Mouse (Mus musculus) lung, embryonic 16.5 days (tissue): ENCODE results near the gene Ovol1. TPM values are rescaled to one million over a fixed set of nuclear protein-coding genes. Genes with fewer than 3 reads are reported as not detected.

ENCODE experiments used
- ATAC-seq: fragments of 200-750 bp; cut with Nextera tagmentation; 2 replicates; pipeline ENCODE4 v1.8.0; 2017; ENCODE audit warnings: low read depth, mild to moderate bottlenecking, moderate library complexity
- H3K27ac ChIP-seq: fragments of 300-500 bp; sonication (generic); 2 replicates; pipeline ENCODE4 v1.5.1; 2014; ENCODE audit warnings: mild to moderate bottlenecking, control low read depth, low read length
- H3K27me3 ChIP-seq: fragments of 300-500 bp; sonication (generic); 2 replicates; pipeline ENCODE4 v1.6.1; 2014; ENCODE audit warnings: low read depth, low read length, mixed read lengths; ENCODE audit not compliant: control insufficient read depth, insufficient read depth
- H3K36me3 ChIP-seq: fragments of 300-500 bp; sonication (generic); 2 replicates; pipeline ENCODE4 v1.6.1; 2014; ENCODE audit warnings: low read length; ENCODE audit not compliant: control insufficient read depth, insufficient read depth
- H3K4me1 ChIP-seq: fragments of 300-500 bp; sonication (generic); replicated peaks from 2 replicates; pipeline ENCODE4 v1.6.1; 2014; ENCODE audit warnings: low read length, mixed read lengths; ENCODE audit not compliant: control insufficient read depth, insufficient read depth
- H3K4me2 ChIP-seq: fragments of 300-500 bp; sonication (generic); 2 replicates; pipeline ENCODE4 v1.6.1; 2014; ENCODE audit warnings: low read depth, low read length, control low read depth
- H3K4me3 ChIP-seq: fragments of 300-500 bp; sonication (generic); 2 replicates; pipeline ENCODE4 v1.5.1; 2014; ENCODE audit warnings: mild to moderate bottlenecking, low read length, control low read depth
- H3K9ac ChIP-seq: fragments of 300-500 bp; sonication (generic); 2 replicates; pipeline ENCODE4 v1.6.1; 2014; ENCODE audit warnings: low read length, control low read depth
- H3K9me3 ChIP-seq: fragments of 300-500 bp; sonication (generic); 2 replicates; pipeline ENCODE4 v1.6.1; 2016; ENCODE audit warnings: low read length; ENCODE audit not compliant: control insufficient read depth
- whole genome bisulfite sequencing: fragments of 180-500 bp; shearing (Covaris S2); extraction: QIAGEN DNeasy Blood & Tissue Kit; methylation state at CpG from one replicate; pipeline ENCODE4 v1.1.7; 2014; 5-methylcytosine and 5-hydroxymethylcytosine counted together
- polyA plus RNA-seq: library from polyadenylated mRNA; unstranded; fragments of >200 nt; fragmentation: Nextera tagmentation; extraction: Ambion mirVana; gene quantifications from 2 replicates; pipeline ENCODE4 v1.2.1, GENCODE M21; 2015

Ovol1 gene
- polyA plus RNA-seq, 1 experiment from 2014 or later = 2.6 TPM

GRCm38 (mm10) chr19:5515840-5516777, 44.3 kb downstream of the Ovol1 start:
- Histone ChIP-seq H3K27me3 (no peaks in the 10 kb centered on the region), H3K9ac (no peak overlapping the region), H3K4me2 (no peak overlapping the region), H3K27ac (no peak overlapping the region), H3K36me3 (no peaks in the 10 kb centered on the region), H3K4me1 (peaks cover 15% of the 10 kb centered on the region), H3K9me3 (no peaks in the 10 kb centered on the region), H3K4me3 (no peak overlapping the region)
- ATAC-seq = no peak
- 85% methylated on average over 7 of the region's 7 CpGs for WGBS

- H3K9ac ChIP-seq = no peak overlapping the region
- H3K4me3 ChIP-seq = no peak overlapping the region
- no peaks in the 10 kb centered on the region for H3K36me3 ChIP-seq
- no peak overlapping the region for H3K4me2 ChIP-seq
- H3K27ac ChIP-seq = no peak overlapping the region
- ATAC-seq = no peak
- no peaks in the 10 kb centered on the region for H3K9me3 ChIP-seq
- H3K4me1 ChIP-seq = peaks cover 20% of the 10 kb centered on the region
- 77% methylated on average over 3 of the region's 3 CpGs for WGBS
- H3K27me3 ChIP-seq = no peaks in the 10 kb centered on the region
Observed at GRCm38 (mm10) chr19:5513005-5513349, 47.5 kb downstream of the Ovol1 start.

- no peak overlapping the region for H3K9ac ChIP-seq
- peak overlapping the region; percentile 13; the same call in 1 of the 2 replicates for H3K4me2 ChIP-seq
- ATAC-seq = no peak
- H3K9me3 ChIP-seq = no peaks in the 10 kb centered on the region
- H3K36me3 ChIP-seq = no peaks in the 10 kb centered on the region
- peaks cover 20% of the 10 kb centered on the region for H3K4me1 ChIP-seq
- H3K4me3 ChIP-seq = no peak overlapping the region
- 65% methylated on average over 12 of the region's 12 CpGs for WGBS
- peak overlapping the region; percentile 31 for H3K27ac ChIP-seq
- no peaks in the 10 kb centered on the region for H3K27me3 ChIP-seq
Observed at GRCm38 (mm10) chr19:5512091-5513004, 48.1 kb downstream of the Ovol1 start.

GRCm38 (mm10) chr19:5511074-5511632, 49.3 kb downstream of the Ovol1 start:
- Histone ChIP-seq H3K4me2 (peak overlapping the region; percentile 75), H3K36me3 (no peaks in the 10 kb centered on the region), H3K9me3 (no peaks in the 10 kb centered on the region), H3K4me1 (peaks cover 20% of the 10 kb centered on the region), H3K27me3 (no peaks in the 10 kb centered on the region), H3K4me3 (peak overlapping the region; percentile 53), H3K9ac (peak overlapping the region; percentile 69), H3K27ac (peak overlapping the region; percentile 9; the same call in 1 of the 2 replicates)
- ATAC-seq = peak; percentile 7; the same call in 1 of the 2 replicates
- 45% methylated on average over 15 of the region's 15 CpGs for WGBS

GRCm38 (mm10) chr19:5510031-5511026, 50.1 kb downstream of the Ovol1 start, which contains the start of gene Snx32:
Gene Snx32 (minus strand): TSS chr19:5510538.
- no peaks in the 10 kb centered on the region for H3K9me3 ChIP-seq
- peak; percentile 99 for ATAC-seq
- peak within 1 kb of the TSS; percentile 9; the same call in 1 of the 2 replicates for H3K27ac ChIP-seq
- peaks cover 20% of the 10 kb centered on the region for H3K4me1 ChIP-seq
- no peaks in the 10 kb centered on the region for H3K27me3 ChIP-seq
- peak within 1 kb of the TSS; percentile 53 for H3K4me3 ChIP-seq
- WGBS = 3% methylated on average over 46 of the region's 47 CpGs
- peak within 1 kb of the TSS; percentile 75 for H3K4me2 ChIP-seq
- H3K36me3 ChIP-seq = no peaks in the 10 kb centered on the region
- peak within 1 kb of the TSS; percentile 69 for H3K9ac ChIP-seq

GRCm38 (mm10) chr19:5503687-5504086, 56.8 kb downstream of the Ovol1 start, which contains the start of gene 1700020D05Rik:
Gene 1700020D05Rik (minus strand): TSS chr19:5503787.
- 37% methylated on average over 17 of the region's 17 CpGs for WGBS
- H3K4me2 ChIP-seq = peak within 1 kb of the TSS; percentile 5; the same call in 1 of the 2 replicates
- ATAC-seq = no peak

GRCm38 (mm10) chr19:5500330-5500875, 60.0 kb downstream of the Ovol1 start:
- Histone ChIP-seq H3K27me3 (no peaks in the 10 kb centered on the region), H3K4me1 (no peaks in the 10 kb centered on the region), H3K36me3 (peaks cover 7% of the 10 kb centered on the region), H3K4me2 (no peak overlapping the region), H3K4me3 (no peak overlapping the region), H3K9me3 (no peaks in the 10 kb centered on the region), H3K9ac (no peak overlapping the region), H3K27ac (no peak overlapping the region)
- 77% methylated on average over 2 of the region's 2 CpGs for WGBS
- ATAC-seq = no peak

More at GRCm38 (mm10) chr19:5503687-5504086, 56.8 kb downstream of the Ovol1 start, which contains the start of gene 1700020D05Rik:
- H3K27me3 ChIP-seq = no peaks in the 10 kb centered on the region
- no peaks in the 10 kb centered on the region for H3K4me1 ChIP-seq
- H3K9ac ChIP-seq = no peak within 1 kb of the TSS
- H3K4me3 ChIP-seq = no peak within 1 kb of the TSS
- H3K27ac ChIP-seq = no peak within 1 kb of the TSS
- no peaks in the 10 kb centered on the region for H3K9me3 ChIP-seq
- H3K36me3 ChIP-seq = no peaks in the 10 kb centered on the region
